Mouse (Mus musculus) spleen, postnatal 36 days (tissue): ENCODE measurements around the gene Lonrf2.

Experiments
- DNase-seq, 2 experiments: peaks; one replicate each; pipeline ENCODE4 v3.0.0; 2022; ENCODE audit warnings: low spot score in 2 of 2, mixed read lengths in 1 of 2

Gene Lonrf2

DNA sequence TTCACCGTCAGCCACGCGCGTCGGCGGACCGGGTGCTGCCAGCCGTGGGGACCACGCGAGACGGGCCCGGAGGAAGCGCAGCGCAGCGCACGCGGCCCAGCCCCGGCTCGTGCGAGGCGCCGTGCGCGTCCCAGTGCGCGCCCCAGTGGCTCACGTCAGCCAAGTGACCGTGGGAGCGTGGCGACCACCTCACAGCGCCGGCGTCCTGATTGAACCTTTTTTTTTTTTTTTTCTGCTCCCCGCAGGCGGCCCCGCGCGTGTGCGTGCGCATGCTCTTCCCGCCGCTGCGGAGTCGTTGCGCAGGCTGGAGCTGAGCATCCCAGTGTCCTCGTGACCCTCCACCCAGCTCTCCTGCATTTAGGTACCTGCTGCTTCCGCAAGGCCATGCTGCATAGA lies at the start of gene Lonrf2:
Lonrf2 (minus strand) TSS at position 235 of the 396 bp plus-strand sequence.
- DNase-seq, result no peak

DNA sequence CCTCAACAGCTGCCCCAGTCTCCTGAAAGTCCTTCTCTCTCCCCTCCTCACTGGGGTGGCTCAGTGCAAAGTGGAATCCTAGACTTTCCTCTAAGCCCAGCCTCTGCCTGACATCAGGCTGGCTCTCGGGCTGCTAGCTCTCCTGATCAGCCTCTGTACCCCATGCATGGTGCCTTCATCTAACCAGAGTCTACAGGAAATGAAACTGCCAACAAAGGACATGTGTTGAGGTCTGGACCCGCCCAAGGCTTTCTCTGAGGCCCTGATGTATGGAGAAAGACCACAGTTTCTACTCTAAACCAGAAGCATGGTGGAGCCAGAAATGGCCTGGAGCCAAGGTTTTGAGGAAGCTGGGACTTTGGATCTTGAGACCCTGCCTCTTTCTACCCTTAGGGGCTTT lies 49.4 kb upstream of the Lonrf2 start:
- peak; percentile 27 to 31 for DNase-seq

GRCm38 (mm10) chr1:38883766-38884165 lies 47.3 kb upstream of the Lonrf2 start:
- peak in 1 of 2 experiments; percentile 8 for DNase-seq

GRCm38 (mm10) chr1:38882746-38883145 lies 46.2 kb upstream of the Lonrf2 start:
- no peak for DNase-seq

GRCm38 (mm10) chr1:38881366-38881765 lies 44.9 kb upstream of the Lonrf2 start:
- peak in 1 of 2 experiments; percentile 16 for DNase-seq

- no peak for DNase-seq
These were observed 40.3 kb upstream of the Lonrf2 start for GRCm38 (mm10) chr1:38876671-38877382.

DNA sequence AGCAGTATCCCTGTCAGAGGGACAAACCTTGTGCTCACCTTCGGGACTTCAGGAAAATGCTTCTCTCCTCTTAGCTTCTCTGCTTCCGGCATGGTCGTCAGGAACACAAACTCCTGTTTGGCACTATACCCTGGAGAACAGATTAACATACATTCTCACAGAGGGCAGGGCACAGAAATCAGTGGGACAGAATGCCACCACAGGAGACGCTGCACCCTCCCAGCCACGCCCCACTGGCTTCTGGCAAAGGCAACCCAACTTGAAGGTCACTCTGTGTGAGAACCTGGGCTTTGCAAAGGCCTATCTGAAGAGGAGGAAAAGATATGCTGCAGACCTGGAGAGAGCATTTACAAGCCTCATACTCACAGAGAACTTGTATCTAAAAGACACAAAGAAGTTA lies 37.4 kb upstream of the Lonrf2 start:
- no peak for DNase-seq

DNA sequence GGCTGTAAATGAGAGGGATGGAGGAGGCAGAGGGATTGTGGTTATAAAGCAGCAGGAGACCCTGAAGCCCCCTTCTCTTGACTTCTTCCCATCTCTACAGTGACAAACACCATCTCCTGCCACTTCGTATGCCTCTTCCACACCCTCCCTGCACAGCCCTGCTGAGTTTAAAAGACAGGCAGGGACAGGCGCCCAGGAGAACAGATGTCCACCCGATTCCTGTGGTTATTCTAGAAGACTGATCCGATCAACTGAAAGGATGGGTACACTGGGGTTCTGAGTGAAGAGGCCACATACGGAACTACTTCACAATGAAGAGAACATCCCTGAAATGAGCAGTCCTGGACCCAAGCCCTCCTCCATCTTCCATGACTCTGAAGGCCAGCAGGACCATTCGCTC lies 35.3 kb upstream of the Lonrf2 start:
- no peak for DNase-seq

DNA sequence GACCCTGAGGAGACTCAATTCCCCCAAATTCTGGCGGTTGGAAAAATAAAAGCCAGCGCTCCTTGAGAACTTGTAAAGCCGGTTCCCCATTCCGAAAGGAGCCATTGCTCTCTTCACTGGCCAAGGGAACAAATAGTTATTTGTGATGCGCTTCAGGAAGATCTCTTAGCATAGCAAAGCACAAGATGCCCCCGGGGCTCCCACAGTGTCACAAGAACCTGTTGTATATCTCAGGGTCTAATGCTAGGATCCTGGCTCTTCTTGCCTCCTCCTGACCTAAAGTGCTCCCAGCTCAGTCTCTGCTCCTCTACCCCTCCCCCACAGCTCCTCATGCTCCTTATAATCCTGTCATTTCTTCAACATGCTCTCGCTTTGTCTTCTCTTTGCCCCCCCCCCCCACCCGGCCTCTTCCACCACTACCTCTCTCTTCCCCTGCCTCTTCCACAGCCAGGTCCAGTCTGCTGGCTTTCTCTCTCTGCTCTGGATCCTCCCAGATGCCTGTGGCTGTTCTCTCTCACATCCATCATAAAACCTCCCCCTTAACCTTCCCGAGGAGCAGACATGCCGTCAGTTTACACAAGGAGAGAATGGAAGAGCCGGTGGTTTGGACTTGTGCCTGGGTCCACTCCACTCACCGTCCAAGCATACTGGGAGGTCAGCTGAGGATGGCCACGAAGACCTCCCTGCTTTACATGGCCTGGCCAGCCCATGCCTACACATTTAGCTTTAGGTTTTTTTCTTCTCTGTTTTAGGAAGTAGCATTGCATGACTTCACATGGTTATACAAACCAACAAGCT lies 33.1 kb upstream of the Lonrf2 start:
- DNase-seq, result no peak

GRCm38 (mm10) chr1:38866242-38866641 lies 29.7 kb upstream of the Lonrf2 start:
- DNase-seq, result no peak

DNA sequence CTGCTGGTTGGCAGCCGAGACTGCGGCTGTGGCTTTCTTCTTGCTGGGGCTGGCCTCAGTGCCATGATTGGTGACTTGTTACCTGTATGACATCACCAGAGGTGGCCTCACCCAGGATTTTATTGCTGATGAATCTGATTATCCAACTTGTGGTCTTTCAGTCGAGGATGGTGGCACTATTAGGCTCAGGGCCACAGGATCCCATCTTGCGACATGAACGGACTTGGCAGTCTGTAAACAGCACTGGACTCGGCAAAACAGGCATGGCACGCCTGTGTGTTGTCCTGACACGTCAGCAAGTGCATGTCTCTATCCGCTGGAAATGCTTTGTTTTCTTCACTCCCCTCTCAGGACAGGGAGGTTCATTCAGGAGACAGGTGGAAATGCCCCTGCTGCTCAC lies 27.8 kb upstream of the Lonrf2 start:
- DNase-seq, result no peak

DNA sequence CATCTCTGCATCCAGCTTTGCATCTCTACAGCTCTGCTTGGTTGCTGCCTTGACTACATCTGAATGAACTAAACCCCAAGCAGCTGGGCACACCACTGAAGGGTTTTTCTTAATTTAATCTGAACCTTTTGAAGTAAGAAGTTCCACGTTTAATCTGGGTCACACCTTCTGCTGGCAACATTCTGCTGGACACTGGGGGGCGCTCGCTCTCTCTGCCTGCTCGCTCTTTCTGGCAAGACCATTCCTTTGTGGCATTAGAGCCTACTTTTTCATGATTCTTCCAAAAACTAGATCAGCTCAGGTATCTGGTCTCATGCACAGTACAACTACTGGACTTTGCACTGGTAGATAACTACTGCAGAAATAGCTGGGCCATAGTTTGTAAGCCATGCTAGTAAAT lies 25.7 kb upstream of the Lonrf2 start:
- no peak for DNase-seq

DNA sequence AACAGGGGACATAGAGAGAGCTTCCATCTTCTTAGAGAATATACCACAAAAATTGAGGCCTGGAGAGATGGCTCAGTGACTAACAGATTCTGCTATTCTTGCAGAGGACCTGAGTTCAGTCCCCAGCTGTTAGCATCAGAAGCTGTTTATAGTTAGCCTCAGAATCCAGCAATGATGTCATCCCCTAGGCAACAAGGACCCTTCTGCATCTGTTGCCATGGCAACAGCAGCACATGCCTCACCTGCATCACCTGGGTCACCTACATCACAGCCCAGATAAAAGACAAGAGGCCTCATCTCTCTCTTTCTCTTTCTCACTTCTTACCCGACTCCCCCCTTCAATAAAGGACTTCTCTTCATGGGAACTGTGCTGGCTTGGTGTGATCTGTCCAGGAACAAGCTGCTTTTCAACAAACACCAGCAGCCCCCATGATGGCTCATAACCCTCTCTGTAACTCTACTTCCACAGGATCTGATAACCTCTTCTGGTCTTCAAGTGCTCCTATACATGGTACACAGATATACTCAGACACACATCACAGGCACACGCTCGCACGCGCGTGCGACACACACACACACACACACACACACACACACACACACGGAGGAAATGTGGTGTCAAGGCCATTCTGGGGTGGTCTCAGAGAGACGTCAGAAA lies 24.5 kb upstream of the Lonrf2 start:
- no peak for DNase-seq

DNA sequence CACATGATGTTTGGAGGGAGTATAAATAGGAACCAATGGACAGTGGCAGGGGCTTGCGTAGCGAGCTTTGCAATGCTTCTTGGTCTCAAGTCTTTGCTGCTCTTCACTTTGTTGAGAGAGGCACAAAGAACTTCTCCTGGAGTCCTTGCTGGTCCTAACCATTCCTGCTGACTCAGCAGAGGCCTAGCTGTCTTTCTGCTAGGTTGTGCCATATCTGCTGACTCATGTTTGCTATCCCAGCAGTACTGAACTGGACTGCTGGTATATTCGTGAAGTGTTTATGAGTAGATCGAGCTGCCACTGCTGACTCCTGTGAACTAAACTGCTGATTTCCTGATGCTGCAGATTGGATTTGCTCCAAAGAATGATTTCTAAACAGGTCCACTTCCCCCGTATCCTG lies 23.7 kb upstream of the Lonrf2 start:
- no peak for DNase-seq

- no peak for DNase-seq
These were observed 19.7 kb upstream of the Lonrf2 start for GRCm38 (mm10) chr1:38856196-38856595.

DNA sequence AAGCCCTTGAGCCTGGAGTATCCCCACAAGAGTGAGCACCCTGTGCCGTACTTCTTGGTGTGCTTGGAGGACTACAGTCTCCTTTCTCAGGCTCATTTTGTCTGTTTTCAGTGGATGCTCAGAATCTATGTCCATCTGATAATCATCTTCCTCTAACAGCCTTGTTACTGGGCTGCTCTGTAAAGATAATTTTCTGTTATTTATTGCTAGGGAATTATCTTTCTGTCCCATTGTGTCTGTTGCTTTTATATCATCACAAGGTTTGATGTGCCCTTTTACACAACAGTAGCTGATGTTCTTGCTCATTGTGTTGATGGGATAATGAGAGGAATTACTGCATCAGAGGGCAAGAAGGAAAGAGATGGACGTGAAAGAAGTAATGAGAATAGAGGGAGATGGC lies 15.7 kb upstream of the Lonrf2 start:
- DNase-seq, result no peak

GRCm38 (mm10) chr1:38850650-38851049 lies 14.1 kb upstream of the Lonrf2 start:
- DNase-seq, result no peak

GRCm38 (mm10) chr1:38848451-38849289 lies 12.2 kb upstream of the Lonrf2 start:
- DNase-seq, result no peak

GRCm38 (mm10) chr1:38847975-38848374 lies 11.5 kb upstream of the Lonrf2 start:
- no peak for DNase-seq

DNA sequence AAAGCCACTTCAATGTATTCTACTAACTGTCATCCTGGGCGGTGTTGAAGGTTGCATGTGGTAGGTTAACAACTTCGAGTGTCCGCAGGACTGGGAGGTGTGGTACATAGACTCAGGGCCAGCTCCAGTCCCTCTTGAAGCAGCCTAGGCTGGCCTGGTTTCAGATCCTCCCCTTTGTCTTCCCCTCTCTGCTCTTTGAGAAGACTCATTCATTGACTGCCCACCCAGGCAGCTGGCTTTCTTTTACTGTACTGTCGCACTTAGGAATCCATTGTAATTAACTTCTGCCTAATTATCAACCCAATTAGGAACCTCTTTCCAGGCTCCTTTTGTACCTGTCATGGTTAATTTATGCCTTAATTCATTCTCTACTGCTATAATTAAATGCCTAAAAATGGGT lies 6.8 kb upstream of the Lonrf2 start:
- no peak for DNase-seq

DNA sequence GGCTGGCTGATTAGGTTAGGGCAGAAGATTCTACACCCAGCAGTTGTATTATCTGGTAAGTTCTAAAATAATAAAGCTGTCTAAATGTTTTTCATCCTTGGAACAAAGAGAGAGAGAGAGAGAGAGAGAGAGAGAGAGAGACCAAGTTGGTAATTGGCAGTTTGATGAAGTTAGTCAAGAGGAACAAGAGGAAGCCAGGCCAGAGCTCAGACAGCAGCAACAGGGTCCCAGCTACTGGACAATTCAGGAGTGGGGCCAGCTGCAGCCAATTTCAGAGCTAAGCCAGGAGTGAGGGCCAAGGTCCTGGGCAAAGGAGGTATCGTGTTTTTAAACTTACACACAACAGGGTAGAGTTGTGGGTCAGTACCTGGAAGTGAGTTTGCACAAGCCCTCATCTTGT lies 6.3 kb upstream of the Lonrf2 start:
- DNase-seq, result no peak

GRCm38 (mm10) chr1:38839944-38840343 lies 3.4 kb upstream of the Lonrf2 start:
- DNase-seq, result no peak
